Mouse (Mus musculus): Measurements from ENCODE around the gene Gm17409. TPM values are rescaled to one million over a fixed set of nuclear protein-coding genes. Genes with fewer than 3 reads are reported as not detected.

Gene Gm17409
- polyA plus RNA-seq, 1 experiment from 2014 or later, result not detected

- no peaks in the 10 kb centered on the region for H3K4me1 ChIP-seq (replicated peaks; ENCODE audit: control insufficient read depth, insufficient read depth)
- WGBS, result 95% methylated on average over 11 of the region's 11 CpGs
- no peak for ATAC-seq (ENCODE audit: low FRiP score, low TSS enrichment)
These were observed 44.6 kb downstream of the Gm17409 start for GRCm38 (mm10) chr2:58514489-58514888.

DNA sequence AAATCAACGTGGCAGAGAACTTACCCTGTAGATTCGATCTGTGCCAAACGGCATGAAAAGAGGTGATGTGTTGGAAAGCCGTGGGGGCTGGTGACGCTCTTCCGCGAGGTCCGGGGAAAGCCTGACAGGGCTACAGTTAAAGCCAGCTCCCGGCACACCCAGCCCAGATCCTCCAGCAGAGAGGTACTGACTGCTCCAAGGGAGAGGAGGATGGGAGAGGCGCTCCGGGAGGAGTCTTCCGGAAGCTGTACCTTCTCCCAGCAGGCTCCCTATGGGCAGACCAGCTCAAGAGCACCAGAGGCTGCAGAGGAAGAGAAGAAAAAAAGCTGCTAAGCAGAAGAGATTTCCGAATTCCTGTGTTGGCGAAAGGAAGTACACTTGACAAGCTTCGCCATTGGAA, 46.1 kb downstream of the Gm17409 start:
- H3K27me3 ChIP-seq (ENCODE audit: control insufficient read depth, insufficient read depth, low read length), result no peaks in the 10 kb centered on the region
- no peak overlapping the region for H3K9ac ChIP-seq (ENCODE audit: low read length)
- no peaks in the 10 kb centered on the region for H3K4me1 ChIP-seq (replicated peaks; ENCODE audit: control insufficient read depth, insufficient read depth)
- no peak overlapping the region for H3K4me3 ChIP-seq (ENCODE audit: low read depth, low read length)
- no peaks in the 10 kb centered on the region; the same call in 1 of the 2 replicates for H3K9me3 ChIP-seq (ENCODE audit: control insufficient read depth, low read length)
- 44% methylated on average over 15 of the region's 15 CpGs for WGBS
- H3K27ac ChIP-seq (replicated peaks), result no peak overlapping the region
- ATAC-seq (ENCODE audit: low FRiP score, low TSS enrichment) (0 out of 2 replicates have a peak, but pooled peaks have one; percentile 45), DNase-seq (ENCODE audit: low spot score) (no peak)
- no peaks in the 10 kb centered on the region for H3K36me3 ChIP-seq (ENCODE audit: control insufficient read depth, insufficient read depth, low read length)
- TF ChIP-seq CTCF (IDR thresholded peaks at IDR 0.05; ENCODE audit: low read depth) (no peak), EP300 (optimal IDR thresholded peaks at IDR 0.05) (no peak)
- H3K4me2 ChIP-seq (replicated peaks; ENCODE audit: low read depth), result 0 out of 2 replicates have a peak overlapping the region, but pooled peaks have one; percentile 3

More at GRCm38 (mm10) chr2:58514489-58514888, 44.6 kb downstream of the Gm17409 start:
- H3K4me2 ChIP-seq (replicated peaks; ENCODE audit: low read depth), result no peak overlapping the region
- no peak overlapping the region for H3K4me3 ChIP-seq (ENCODE audit: low read depth, low read length)
- no peak overlapping the region for H3K9ac ChIP-seq (ENCODE audit: low read length)
- DNase-seq (ENCODE audit: low spot score), result no peak
- no peak for TF ChIP-seq CTCF (IDR thresholded peaks at IDR 0.05; ENCODE audit: low read depth)
- no peak for TF ChIP-seq EP300 (optimal IDR thresholded peaks at IDR 0.05)
- no peak overlapping the region for H3K27ac ChIP-seq (replicated peaks)
- no peaks in the 10 kb centered on the region; the same call in 1 of the 2 replicates for H3K9me3 ChIP-seq (ENCODE audit: control insufficient read depth, low read length)
- no peaks in the 10 kb centered on the region for H3K36me3 ChIP-seq (ENCODE audit: control insufficient read depth, insufficient read depth, low read length)
- no peaks in the 10 kb centered on the region for H3K27me3 ChIP-seq (ENCODE audit: control insufficient read depth, insufficient read depth, low read length)

- Histone ChIP-seq H3K36me3 (ENCODE audit: control insufficient read depth, insufficient read depth, low read length) (no peaks in the 10 kb centered on the region), H3K9ac (ENCODE audit: low read length) (no peak overlapping the region), H3K9me3 (ENCODE audit: control insufficient read depth, low read length) (no peaks in the 10 kb centered on the region), H3K4me1 (replicated peaks; ENCODE audit: control insufficient read depth, insufficient read depth) (no peaks in the 10 kb centered on the region), H3K27me3 (ENCODE audit: control insufficient read depth, insufficient read depth, low read length) (no peaks in the 10 kb centered on the region), H3K4me2 (replicated peaks; ENCODE audit: low read depth) (no peak overlapping the region), H3K27ac (replicated peaks) (no peak overlapping the region), H3K4me3 (ENCODE audit: low read depth, low read length) (no peak overlapping the region)
- ATAC-seq (ENCODE audit: low FRiP score, low TSS enrichment), result no peak
- no peak for TF ChIP-seq EP300 (optimal IDR thresholded peaks at IDR 0.05)
- TF ChIP-seq CTCF (IDR thresholded peaks at IDR 0.05; ENCODE audit: low read depth), result no peak
- 60% methylated on average over 6 of the region's 6 CpGs for WGBS
- no peak for DNase-seq (ENCODE audit: low spot score)
These were observed 47.0 kb downstream of the Gm17409 start for GRCm38 (mm10) chr2:58516920-58517319.

GRCm38 (mm10) chr2:58518517-58518916, 48.6 kb downstream of the Gm17409 start:
- WGBS, result 80% methylated on average over 1 of the region's 1 CpGs

More at GRCm38 (mm10) chr2:58518517-58518916, 48.6 kb downstream of the Gm17409 start:
- no peak overlapping the region for H3K9ac ChIP-seq (ENCODE audit: low read length)
- no peak overlapping the region for H3K4me3 ChIP-seq (ENCODE audit: low read depth, low read length)
- TF ChIP-seq EP300 (optimal IDR thresholded peaks at IDR 0.05) (no peak), CTCF (IDR thresholded peaks at IDR 0.05; ENCODE audit: low read depth) (no peak)
- ATAC-seq (ENCODE audit: low FRiP score, low TSS enrichment) (no peak), DNase-seq (ENCODE audit: low spot score) (no peak)
- no peak overlapping the region for H3K27ac ChIP-seq (replicated peaks)
- H3K36me3 ChIP-seq (ENCODE audit: control insufficient read depth, insufficient read depth, low read length), result no peaks in the 10 kb centered on the region
- H3K4me1 ChIP-seq (replicated peaks; ENCODE audit: control insufficient read depth, insufficient read depth), result no peaks in the 10 kb centered on the region; the same call in 1 of the 2 replicates
- H3K9me3 ChIP-seq (ENCODE audit: control insufficient read depth, low read length), result no peaks in the 10 kb centered on the region
- no peaks in the 10 kb centered on the region for H3K27me3 ChIP-seq (ENCODE audit: control insufficient read depth, insufficient read depth, low read length)
- H3K4me2 ChIP-seq (replicated peaks; ENCODE audit: low read depth), result no peak overlapping the region

Other genes starting within 250 kb of the Gm17409 start
- gene Acvr1c, start 112.2 kb upstream of the Gm17409 start, polyA plus RNA-seq (2015; fragmentation: Nextera tagmentation; extraction: Ambion mirVana), result 1.6 and 1.7 TPM in 2 replicates
- 5.0 and 5.1 TPM in 2 replicates for gene Acvr1, start 97.0 kb downstream of the Gm17409 start, polyA plus RNA-seq (2015; fragmentation: Nextera tagmentation; extraction: Ambion mirVana)
- gene Upp2, start 97.2 kb downstream of the Gm17409 start, polyA plus RNA-seq (2015; fragmentation: Nextera tagmentation; extraction: Ambion mirVana), result 5.2 and 6.1 TPM in 2 replicates

Data from stomach, postnatal 0 days (tissue).